Mouse (Mus musculus): Measurements from ENCODE around the gene Dgki. TPM values are rescaled to one million over a fixed set of nuclear protein-coding genes. Genes with fewer than 3 reads are reported as not detected.

The Dgki gene
- polyA plus RNA-seq, 1 experiment = not detected

DNA sequence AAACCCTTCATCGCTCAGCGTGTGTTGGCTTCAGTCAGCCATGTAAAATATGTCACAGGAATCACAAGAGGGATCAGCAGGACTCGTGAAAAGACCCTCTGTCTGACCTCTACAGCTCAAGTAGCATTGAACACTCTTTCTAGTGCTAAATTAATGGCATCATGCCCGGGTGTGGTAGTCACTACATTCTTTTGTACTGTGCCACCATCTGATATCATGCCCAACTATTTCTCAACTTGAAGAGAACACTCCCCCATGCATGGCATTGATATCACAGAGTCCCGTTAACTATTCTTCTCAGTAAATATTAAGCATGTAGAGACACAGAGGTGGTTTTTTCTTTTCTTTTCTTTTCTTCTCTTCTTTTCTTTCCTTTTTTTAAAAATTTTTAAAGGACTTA lies 424.1 kb downstream of the Dgki start:
- no peaks in the 10 kb centered on the region for H3K36me3 ChIP-seq (ENCODE audit: control insufficient read depth)
- H3K4me3 ChIP-seq (replicated peaks) = no peak overlapping the region
- H3K4me1 ChIP-seq (ENCODE audit: control insufficient read depth) = no peaks in the 10 kb centered on the region
- no peak for TF ChIP-seq GATA1 (IDR thresholded peaks at IDR 0.05; ENCODE audit: low read length)
- TF ChIP-seq TAL1 (IDR thresholded peaks at IDR 0.05; ENCODE audit: low read length) = no peak
- no peaks in the 10 kb centered on the region for H3K9me3 ChIP-seq (ENCODE audit: control insufficient read depth, low read length)
- H3K27me3 ChIP-seq (ENCODE audit: control insufficient read depth) = no peaks in the 10 kb centered on the region

DNA sequence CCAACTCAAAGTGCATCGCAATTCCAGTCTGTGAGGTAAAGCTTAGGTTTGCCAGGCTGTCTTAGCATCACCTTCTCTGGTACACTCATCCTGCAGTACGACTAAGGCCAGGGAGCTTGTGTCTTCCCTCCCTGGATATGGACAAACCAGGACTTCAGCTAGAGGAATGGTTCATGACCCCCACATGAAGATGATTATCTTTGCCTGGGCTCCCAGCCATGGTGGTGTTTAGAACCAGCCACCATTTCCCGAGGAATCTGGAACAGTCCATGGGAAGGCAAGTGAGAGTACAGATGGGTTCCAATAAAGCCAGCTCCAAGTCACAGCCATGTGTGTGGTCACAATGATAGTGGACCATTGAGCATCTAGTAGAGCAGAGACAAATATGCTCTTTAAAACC lies 427.1 kb downstream of the Dgki start:
- H3K27me3 ChIP-seq (ENCODE audit: control insufficient read depth) = no peaks in the 10 kb centered on the region
- no peaks in the 10 kb centered on the region for H3K4me1 ChIP-seq (ENCODE audit: control insufficient read depth)
- H3K36me3 ChIP-seq (ENCODE audit: control insufficient read depth) = no peaks in the 10 kb centered on the region
- H3K4me3 ChIP-seq (replicated peaks) = no peak overlapping the region
- no peaks in the 10 kb centered on the region for H3K9me3 ChIP-seq (ENCODE audit: control insufficient read depth, low read length)
- no peak for TF ChIP-seq TAL1 (IDR thresholded peaks at IDR 0.05; ENCODE audit: low read length)
- no peak for TF ChIP-seq GATA1 (IDR thresholded peaks at IDR 0.05; ENCODE audit: low read length)

DNA sequence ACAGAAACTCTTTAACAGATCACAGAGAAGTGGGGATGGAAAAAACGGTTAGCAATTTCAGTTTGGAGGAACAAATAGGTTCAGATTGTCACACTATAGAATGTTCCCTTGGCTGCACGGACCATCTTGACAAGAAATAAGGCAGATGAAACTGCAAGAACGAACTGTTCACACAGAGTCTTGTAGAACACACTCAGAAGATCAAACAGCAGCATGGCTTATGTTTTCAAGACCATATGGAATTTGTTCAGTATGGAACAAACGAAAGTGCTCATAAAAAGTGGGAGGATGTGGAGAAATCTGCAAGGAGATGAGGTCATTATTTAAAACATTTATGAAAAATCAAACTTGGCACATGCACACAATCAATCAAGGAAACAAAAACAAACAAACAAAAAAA lies 431.8 kb downstream of the Dgki start:
- Histone ChIP-seq H3K36me3 (ENCODE audit: control insufficient read depth) (no peaks in the 10 kb centered on the region), H3K4me3 (replicated peaks) (no peak overlapping the region), H3K9me3 (ENCODE audit: control insufficient read depth, low read length) (no peaks in the 10 kb centered on the region), H3K4me1 (ENCODE audit: control insufficient read depth) (no peaks in the 10 kb centered on the region), H3K27me3 (ENCODE audit: control insufficient read depth) (no peaks in the 10 kb centered on the region)
- TF ChIP-seq TAL1 (IDR thresholded peaks at IDR 0.05; ENCODE audit: low read length) (no peak), GATA1 (IDR thresholded peaks at IDR 0.05; ENCODE audit: low read length) (no peak)

DNA sequence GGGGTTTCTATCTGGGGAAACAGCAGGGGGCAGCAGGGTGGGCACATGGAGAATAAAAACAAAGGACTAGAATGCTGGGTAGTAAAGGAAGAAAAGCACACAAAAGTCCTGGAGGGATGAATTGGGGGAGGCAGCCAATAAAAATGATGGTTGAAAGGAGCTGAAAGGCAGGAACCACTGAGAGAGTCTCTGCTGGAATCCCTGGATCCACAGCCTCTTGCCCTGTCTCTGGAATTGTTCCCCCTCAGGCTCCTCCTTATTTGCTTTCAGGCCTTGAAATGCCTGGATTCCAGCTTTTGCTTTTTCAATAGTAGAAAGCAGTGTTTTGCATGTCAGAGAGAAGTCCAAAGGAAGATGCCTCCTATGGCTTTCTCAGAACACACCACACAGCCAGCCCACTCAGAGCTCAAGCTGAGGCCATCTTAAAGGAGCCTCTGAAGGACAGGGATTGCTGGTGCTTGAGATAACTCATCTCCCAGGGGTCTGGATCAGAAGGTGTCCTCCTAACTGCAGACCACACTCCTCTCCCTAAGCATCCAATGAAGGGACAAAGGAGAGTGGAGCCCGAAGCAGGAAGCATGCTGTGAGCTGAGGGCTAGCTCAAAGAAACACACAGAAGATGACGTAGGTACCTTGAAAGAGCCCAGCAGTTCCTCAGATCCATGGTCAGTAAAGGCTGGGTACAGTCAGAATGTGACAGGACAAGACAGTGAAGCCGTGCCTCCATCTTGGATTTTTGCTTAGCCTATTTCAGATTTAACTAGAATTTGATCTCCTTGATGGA lies 441.5 kb downstream of the Dgki start:
- Histone ChIP-seq H3K9me3 (ENCODE audit: control insufficient read depth, low read length) (no peaks in the 10 kb centered on the region), H3K36me3 (ENCODE audit: control insufficient read depth) (no peaks in the 10 kb centered on the region), H3K4me3 (replicated peaks) (no peak overlapping the region), H3K27me3 (ENCODE audit: control insufficient read depth) (no peaks in the 10 kb centered on the region), H3K4me1 (ENCODE audit: control insufficient read depth) (no peaks in the 10 kb centered on the region)
- TF ChIP-seq GATA1 (IDR thresholded peaks at IDR 0.05; ENCODE audit: low read length) (no peak), TAL1 (IDR thresholded peaks at IDR 0.05; ENCODE audit: low read length) (no peak)

DNA sequence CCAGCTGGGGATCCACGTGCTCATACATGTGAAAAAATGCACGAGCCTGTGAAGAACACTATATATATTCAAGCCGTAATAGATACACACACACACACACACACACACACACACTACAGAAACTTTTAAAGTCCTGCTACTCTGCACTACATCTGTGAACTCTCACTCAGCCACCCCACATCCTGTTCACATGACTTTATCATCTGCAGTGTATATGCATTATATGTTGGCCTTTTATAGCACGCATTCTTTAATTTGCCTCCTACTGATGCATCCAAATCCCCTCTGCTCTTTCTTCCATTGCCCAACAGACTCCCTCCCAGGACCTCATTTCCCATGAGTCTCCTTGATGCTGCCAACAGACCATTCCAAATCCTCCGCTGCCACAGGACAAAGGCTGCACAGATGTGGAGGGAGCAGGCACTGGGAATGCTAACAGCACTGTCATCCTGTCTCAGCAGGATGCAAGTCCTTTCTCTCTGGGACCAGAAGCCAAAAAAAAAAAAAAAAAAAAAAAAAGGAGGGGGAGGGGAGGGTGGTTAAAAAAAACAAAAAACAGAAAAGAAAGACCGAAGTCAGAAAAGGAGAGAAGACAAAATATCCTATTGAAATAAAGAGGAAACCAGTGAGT lies 442.2 kb downstream of the Dgki start:
- no peak overlapping the region for H3K4me3 ChIP-seq (replicated peaks)
- H3K27me3 ChIP-seq (ENCODE audit: control insufficient read depth) = no peaks in the 10 kb centered on the region
- H3K4me1 ChIP-seq (ENCODE audit: control insufficient read depth) = no peaks in the 10 kb centered on the region
- TF ChIP-seq TAL1 (IDR thresholded peaks at IDR 0.05; ENCODE audit: low read length) = no peak
- TF ChIP-seq GATA1 (IDR thresholded peaks at IDR 0.05; ENCODE audit: low read length) = no peak
- H3K9me3 ChIP-seq (ENCODE audit: control insufficient read depth, low read length) = no peaks in the 10 kb centered on the region
- no peaks in the 10 kb centered on the region for H3K36me3 ChIP-seq (ENCODE audit: control insufficient read depth)

DNA sequence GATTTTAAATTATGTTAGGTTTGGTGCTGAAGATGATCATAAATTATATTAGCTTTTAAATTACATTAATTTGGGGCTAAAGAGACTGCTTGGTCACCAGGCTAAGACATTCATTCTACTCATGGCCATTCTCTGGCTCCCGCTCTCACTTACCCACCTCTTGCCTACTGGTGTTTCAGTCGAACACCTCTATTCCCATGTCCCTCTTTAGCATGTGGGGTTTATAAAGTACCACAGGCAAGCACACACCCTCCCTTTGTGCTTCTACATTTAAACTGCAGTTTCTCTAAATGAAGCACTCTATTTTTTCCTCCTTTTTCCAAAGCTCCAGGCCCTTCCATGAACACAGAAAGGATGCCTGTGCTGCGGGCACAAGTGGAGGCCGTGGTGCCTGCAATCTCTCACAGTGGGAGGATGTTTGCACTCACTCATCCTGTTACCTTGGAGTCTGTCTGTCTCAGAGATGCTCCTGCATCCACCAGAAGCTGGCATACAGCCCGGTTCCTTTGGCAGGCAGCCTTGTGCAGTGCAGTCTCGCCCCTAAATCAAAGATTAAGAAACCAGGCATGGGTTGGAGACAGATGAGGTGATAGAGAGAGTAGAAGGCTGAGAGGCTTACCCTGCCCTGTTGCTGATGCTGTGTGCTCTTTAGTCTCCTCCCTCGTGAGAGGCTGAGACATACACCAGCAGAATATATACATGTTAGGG lies 449.4 kb downstream of the Dgki start:
- Histone ChIP-seq H3K27me3 (ENCODE audit: control insufficient read depth) (no peaks in the 10 kb centered on the region), H3K9me3 (ENCODE audit: control insufficient read depth, low read length) (peaks cover 2% of the 10 kb centered on the region; the same call in 1 of the 2 replicates), H3K4me1 (ENCODE audit: control insufficient read depth) (no peaks in the 10 kb centered on the region), H3K36me3 (ENCODE audit: control insufficient read depth) (no peaks in the 10 kb centered on the region), H3K4me3 (replicated peaks) (no peak overlapping the region)
- TF ChIP-seq GATA1 (IDR thresholded peaks at IDR 0.05; ENCODE audit: low read length) = no peak
- no peak for TF ChIP-seq TAL1 (IDR thresholded peaks at IDR 0.05; ENCODE audit: low read length)

DNA sequence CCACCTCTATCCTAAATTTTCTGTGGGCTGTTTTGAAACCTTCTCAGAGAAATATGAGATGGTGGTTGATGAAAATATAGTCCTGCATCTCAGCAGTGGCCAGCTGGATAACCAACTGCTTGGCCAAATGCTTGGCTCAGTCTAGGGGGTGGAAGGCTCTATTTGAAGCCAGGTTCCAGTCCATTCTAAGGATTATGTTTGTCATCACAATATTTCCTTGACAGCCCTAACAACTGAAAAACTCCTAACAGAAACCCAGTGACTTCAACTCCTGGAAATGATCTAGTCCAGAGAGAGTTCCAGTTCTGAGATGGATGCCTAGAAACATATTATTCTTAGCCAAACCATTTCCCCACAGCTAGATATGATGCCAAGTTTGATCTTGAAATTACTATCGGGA lies 454.7 kb downstream of the Dgki start:
- TF ChIP-seq TAL1 (IDR thresholded peaks at IDR 0.05; ENCODE audit: low read length) = no peak
- Histone ChIP-seq H3K27me3 (ENCODE audit: control insufficient read depth) (no peaks in the 10 kb centered on the region), H3K4me1 (ENCODE audit: control insufficient read depth) (no peaks in the 10 kb centered on the region), H3K4me3 (replicated peaks) (no peak overlapping the region), H3K36me3 (ENCODE audit: control insufficient read depth) (no peaks in the 10 kb centered on the region), H3K9me3 (ENCODE audit: control insufficient read depth, low read length) (peaks cover 2% of the 10 kb centered on the region; the same call in 1 of the 2 replicates)

DNA sequence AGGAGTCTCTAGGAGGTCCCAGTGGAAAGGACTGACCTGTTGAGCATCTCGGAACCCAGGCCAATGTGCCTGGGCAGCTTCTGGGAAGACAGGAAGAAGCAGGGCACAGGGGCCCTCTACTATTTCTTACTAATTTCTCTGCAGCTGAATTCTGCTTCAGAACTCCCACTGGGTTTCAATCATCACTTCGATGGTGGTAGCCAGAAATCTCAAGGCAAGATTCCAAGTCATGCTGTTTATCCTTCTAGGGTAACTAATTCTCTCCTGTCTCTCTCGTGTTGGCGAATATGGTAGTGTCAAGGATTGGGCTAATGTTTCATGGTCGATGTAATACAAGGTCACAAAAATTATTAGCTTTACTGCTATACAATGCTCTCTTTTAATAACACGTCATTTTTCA lies 455.7 kb downstream of the Dgki start:
- Histone ChIP-seq H3K9me3 (ENCODE audit: control insufficient read depth, low read length) (peaks cover 2% of the 10 kb centered on the region; the same call in 1 of the 2 replicates), H3K36me3 (ENCODE audit: control insufficient read depth) (no peaks in the 10 kb centered on the region), H3K27me3 (ENCODE audit: control insufficient read depth) (no peaks in the 10 kb centered on the region), H3K4me1 (ENCODE audit: control insufficient read depth) (no peaks in the 10 kb centered on the region), H3K4me3 (replicated peaks) (no peak overlapping the region)
- no peak for TF ChIP-seq GATA1 (IDR thresholded peaks at IDR 0.05; ENCODE audit: low read length)

DNA sequence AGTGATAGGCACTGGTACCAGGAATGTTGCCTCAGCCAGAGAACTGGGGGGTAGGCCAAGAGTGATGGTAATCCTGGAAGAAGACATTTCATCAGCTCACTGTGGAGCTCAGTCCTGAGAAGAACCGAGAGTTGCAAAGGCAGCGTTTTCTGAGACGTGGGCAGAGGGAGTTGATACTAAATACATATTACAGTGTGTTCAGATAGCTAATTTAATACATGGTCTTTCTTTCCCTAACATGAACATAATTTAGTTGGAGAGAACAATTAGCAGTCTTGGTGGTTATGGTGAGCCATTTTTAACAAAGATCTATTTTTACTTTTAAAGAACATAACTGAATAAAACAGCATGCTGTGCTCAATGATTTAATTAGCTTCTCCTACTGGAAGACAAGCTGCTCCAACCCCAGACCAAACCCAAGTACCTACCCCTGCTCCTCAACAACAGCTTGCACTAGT lies 456.9 kb downstream of the Dgki start:
- Histone ChIP-seq H3K27me3 (ENCODE audit: control insufficient read depth) (no peaks in the 10 kb centered on the region), H3K36me3 (ENCODE audit: control insufficient read depth) (no peaks in the 10 kb centered on the region), H3K4me3 (replicated peaks) (no peak overlapping the region), H3K9me3 (ENCODE audit: control insufficient read depth, low read length) (peaks cover 2% of the 10 kb centered on the region; the same call in 1 of the 2 replicates), H3K4me1 (ENCODE audit: control insufficient read depth) (no peaks in the 10 kb centered on the region)
- no peak for TF ChIP-seq GATA1 (IDR thresholded peaks at IDR 0.05; ENCODE audit: low read length)
- TF ChIP-seq TAL1 (IDR thresholded peaks at IDR 0.05; ENCODE audit: low read length) = no peak
